Mouse (Mus musculus) leukemia stem cell, adult 10-12 weeks (primary cell): Measurements from ENCODE around the gene Raver1. TPM values are rescaled to one million over a fixed set of nuclear protein-coding genes. Genes with fewer than 3 reads are reported as not detected.

Experiments
- polyA plus RNA-seq: library from polyadenylated mRNA; stranded (reverse); fragments of >175 nt; gene quantifications from 2 replicates; pipeline ENCODE4 v1.2.3, GENCODE M21; 2012; ENCODE audit warnings: low replicate concordance

Raver1 gene
- 330 and 599 TPM in 2 replicates for polyA plus RNA-seq

DNA sequence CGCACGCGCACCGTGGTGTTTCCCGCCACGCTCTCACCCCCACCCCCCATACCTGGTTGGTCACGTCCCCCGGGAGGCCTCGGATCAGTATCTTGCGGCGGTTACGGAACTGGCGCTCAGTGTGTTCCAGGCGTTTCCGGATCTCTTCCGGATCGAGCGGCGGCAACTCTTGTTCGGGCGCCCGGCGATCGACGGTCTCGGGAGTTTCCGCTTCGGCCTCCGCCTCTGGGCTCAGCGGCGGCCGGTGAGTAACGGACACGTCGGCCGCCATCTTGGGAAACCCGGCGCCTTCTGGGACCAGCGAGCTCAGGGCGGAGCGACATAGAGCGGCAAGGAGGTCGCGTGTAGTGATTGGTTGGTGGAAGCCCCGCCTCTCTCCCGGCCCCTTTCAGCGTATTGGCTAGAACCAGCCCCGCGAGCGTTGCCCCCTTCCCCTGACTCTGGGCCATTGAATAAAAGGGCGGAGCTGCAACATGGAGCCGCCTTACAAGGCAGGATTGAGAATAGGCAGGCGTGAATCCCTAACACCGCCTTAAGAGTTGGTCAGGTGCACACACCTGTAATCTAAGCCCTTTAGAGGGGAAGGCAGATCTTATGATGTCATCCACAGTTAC is at the start of gene Raver1, which contains the start of gene Gm38431:
Gene Raver1 (minus strand): TSS at position 302 of the 614 bp plus-strand sequence.
Gene Gm38431 (minus strand): TSS at position 291 of the 614 bp plus-strand sequence.

DNA sequence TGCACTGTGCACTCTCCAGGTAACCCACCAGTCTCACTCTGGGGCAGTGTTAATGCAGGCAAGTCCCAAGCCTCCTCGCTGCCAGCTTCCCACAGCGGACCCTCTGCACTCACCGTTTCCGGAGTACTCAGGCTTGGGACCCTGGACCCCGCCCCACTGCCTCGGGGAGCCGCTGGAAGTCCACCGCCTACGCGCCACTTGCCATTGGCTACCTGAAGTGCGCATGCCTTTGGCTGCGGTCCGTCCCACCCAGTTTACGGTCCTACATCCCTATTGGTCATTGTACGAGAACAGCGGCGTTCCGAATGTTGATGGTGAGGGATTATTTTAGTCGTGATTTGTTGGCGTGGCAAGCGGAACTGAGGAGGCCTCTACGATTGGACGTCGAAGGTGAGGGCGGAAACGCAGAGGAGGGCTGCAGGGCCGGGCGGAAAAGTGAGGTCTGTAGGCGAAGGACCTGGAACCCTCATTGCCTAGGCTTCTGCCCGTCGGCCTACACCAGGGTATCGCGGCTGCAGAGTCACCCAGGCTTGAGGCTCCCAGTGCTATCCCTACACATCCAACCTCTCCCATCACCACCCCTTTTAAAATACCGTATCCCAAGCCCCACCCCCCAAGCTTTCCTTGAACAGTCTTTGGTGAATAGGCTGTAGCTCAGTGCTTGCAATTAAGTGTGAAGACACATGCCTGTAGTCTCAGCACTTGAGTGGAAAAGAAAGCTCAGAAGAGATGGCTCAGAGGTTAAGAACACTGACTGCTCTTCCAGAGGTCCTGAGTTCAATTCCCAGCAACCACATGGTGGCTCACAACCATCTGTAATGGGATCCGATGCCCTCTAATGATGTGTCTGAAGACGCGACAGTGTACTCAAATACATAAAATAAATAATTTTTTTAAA is 39.5 kb upstream of the Raver1 start, which contains the start of gene Tyk2:
Gene Tyk2 (minus strand): TSS at position 185 of the 898 bp plus-strand sequence.

DNA sequence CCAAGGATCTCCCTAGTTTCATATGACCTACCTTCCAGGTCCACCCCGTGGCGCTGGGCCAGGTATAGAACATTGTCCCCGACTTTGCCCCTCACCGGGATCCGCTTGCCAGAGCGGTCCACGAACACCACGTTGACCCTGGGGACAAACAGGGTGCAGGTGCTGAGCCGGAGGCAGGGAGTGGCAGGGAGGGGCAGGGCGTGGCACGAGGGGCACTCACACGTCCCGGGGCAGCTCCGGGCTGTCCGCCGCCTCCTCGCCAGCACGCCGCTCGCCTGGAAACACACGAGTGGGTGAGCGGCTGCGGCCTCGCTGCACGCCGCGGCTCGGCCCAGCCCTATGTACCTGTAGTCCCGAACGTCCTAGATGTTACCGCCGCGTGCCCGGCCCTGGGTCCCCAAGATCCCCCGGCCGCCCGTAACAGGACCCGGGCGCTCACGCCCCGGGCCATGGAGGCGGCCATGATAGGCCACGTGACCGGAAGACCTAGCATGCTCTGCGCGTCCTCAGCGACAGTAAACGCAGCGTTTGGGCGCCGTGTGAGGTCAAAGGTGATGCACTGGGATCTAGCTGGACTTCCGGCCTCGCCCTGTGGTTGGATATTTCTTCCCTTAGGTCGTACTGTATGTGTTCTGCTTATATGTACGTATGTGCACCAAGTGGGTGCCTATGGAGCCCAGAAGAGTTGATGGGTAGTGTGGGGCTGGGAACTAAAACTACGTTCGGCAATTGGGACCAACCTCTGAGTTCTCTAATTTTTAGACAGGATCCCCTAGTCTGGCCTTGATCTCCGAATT is 18.6 kb downstream of the Raver1 start, which contains the start of the genes Gm49373 and Fdx1l:
Gene Gm49373 (minus strand): TSS at position 53 of the 797 bp plus-strand sequence.
Gene Fdx1l (minus strand): TSS at position 571 of the 797 bp plus-strand sequence.

DNA sequence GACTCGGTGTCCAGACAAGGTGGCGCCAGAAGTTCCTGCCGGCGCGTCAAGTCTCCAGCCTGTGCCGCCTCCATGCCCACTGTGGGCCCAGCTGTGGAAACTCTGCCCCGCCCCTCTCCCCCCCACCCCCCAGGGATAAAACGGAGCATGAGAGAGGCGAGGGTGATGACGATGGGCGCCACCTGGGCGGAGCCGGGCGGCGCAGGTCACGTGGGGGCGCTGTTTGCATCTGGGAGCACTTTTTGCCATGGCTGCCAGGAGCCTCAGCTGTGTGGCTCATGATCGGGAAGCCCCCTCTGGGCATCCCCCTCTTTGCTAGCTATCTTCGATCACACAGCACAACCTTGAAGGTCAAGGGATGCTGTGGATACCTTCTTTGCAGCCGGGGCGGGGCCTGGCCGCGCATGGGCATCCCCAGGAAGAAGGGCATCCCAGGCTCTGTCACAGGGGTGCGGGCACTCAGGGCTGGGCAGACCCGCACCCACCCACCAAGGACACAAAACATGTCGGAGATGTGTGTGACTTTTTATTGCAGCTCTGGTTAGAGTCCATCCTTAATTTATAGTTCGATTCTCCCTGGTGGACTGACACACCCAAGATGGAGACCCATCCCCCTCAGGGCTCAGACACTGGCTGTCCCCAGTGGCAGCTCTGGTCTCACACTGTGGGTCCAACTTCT is 24.7 kb downstream of the Raver1 start, which contains the start of gene Zglp1:
Gene Zglp1 (minus strand): TSS at position 88 of the 679 bp plus-strand sequence.

DNA sequence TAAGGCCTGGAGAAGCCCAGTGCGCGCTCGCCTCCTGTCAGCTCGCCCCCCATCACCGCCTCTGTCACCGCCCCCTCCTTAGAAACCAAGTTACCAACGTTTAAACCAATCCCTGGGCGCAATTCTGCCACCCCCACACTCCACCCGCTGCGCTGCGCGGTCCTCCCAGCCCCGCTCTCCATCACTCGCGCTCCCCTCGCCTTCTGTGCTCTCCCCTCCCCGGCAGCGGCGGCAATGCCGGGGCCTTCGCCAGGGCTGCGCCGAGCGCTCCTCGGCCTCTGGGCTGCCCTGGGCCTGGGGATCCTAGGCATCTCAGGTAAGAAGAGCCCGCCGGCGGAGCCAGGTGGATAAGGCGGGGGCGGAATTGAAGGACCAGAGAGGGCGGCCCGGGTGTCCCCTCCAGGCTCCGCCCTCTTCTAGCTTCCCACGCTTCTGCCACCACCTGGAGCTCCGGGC is 59.9 kb downstream of the Raver1 start, which contains the start of gene Icam5:
Gene Icam5 (plus strand): TSS at position 178 of the 456 bp plus-strand sequence.

DNA sequence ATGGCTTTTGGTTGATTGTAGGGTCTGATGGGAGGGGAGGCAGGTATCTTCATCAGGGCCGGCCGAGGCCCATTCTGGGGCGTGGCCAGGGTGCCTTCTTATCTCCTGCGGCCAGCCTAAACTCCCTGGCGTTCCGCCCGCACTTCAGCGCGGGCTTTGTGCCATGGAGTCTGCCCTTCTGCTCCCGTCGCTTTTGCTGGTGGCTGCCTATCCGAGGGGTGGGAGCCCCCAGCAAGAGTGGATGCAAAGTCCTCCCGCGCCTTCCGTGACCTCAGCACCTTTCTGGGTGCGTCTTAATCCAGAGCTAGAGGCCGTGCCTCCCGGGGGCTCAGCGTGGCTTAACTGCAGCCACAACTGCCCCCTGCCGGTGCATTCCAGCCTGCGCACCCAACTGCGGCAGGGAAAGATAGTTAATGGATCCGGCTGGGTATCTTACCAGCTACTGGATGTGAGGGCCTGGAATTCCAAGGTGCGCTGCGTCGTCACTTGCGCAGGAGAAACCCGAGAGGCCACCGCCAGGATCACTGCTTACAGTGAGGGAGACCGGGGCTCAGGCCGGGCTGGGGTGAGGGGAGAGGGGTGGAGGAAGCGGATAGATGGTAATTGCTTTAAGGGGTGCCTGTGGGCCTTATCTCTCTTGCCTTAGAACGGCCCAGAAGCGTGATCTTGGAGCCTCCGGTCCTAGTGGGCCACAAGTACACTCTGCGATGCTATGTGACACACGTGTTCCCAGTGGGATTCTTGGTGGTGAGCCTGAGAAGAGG is 62.3 kb downstream of the Raver1 start, which contains the start of gene Icam4:
Gene Icam4 (plus strand): TSS at position 83 of the 764 bp plus-strand sequence.

Other genes with a start within 250 kb of the Raver1 start
- 60.4 and 133 TPM in 2 replicates for gene A230050P20Rik, start 223.4 kb downstream of the Raver1 start, polyA plus RNA-seq
- 1.7 and 3.7 TPM in 2 replicates for gene Angptl6, start 212.3 kb downstream of the Raver1 start, polyA plus RNA-seq
- 202 and 218 TPM in 2 replicates for gene Ppan, start 203.8 kb downstream of the Raver1 start, polyA plus RNA-seq
- 272 and 644 TPM in 2 replicates for gene Eif3g, start 193.4 kb downstream of the Raver1 start, polyA plus RNA-seq
- gene Dnmt1, start 132.1 kb downstream of the Raver1 start, polyA plus RNA-seq: 96.3 and 121 TPM in 2 replicates
- 2.7 and 3.3 TPM in 2 replicates for gene S1pr2, start 115.2 kb downstream of the Raver1 start, polyA plus RNA-seq
- 27.8 and 104 TPM in 2 replicates for gene Mrpl4, start 89.3 kb downstream of the Raver1 start, polyA plus RNA-seq
- 8.4 and 14.7 TPM in 2 replicates for gene Icam1, start 76.0 kb downstream of the Raver1 start, polyA plus RNA-seq
- 75.9 and 114 TPM in 2 replicates for gene Icam4, start 62.6 kb downstream of the Raver1 start, polyA plus RNA-seq
- gene Icam5, start 59.9 kb downstream of the Raver1 start, polyA plus RNA-seq: 4.4 and 5.0 TPM in 2 replicates
- 9.5 and 16.3 TPM in 2 replicates for gene Zglp1, start 24.9 kb downstream of the Raver1 start, polyA plus RNA-seq
- gene Gm49373, start 18.9 kb downstream of the Raver1 start, polyA plus RNA-seq: 0.89 and 1.4 TPM in 2 replicates
- gene Fdx1l, start 18.4 kb downstream of the Raver1 start, polyA plus RNA-seq: 20.4 and 31.7 TPM in 2 replicates
- 63.3 and 174 TPM in 2 replicates for gene Gm38431, start within 50 bp of the Raver1 start, polyA plus RNA-seq
- gene Tyk2, start 39.2 kb upstream of the Raver1 start, polyA plus RNA-seq: 17.6 and 27.7 TPM in 2 replicates
- 161 and 213 TPM in 2 replicates for gene Cdc37, start 58.0 kb upstream of the Raver1 start, polyA plus RNA-seq
- gene Pde4a, start 73.7 kb upstream of the Raver1 start, polyA plus RNA-seq: 15.6 and 28.8 TPM in 2 replicates
- 71.0 and 87.9 TPM in 2 replicates for gene Keap1, start 147.4 kb upstream of the Raver1 start, polyA plus RNA-seq
- gene S1pr5, start 156.4 kb upstream of the Raver1 start, polyA plus RNA-seq: 2.2 and 3.1 TPM in 2 replicates
- 101 and 110 TPM in 2 replicates for gene Atg4d, start 173.3 kb upstream of the Raver1 start, polyA plus RNA-seq
- gene Kri1, start 196.0 kb upstream of the Raver1 start, polyA plus RNA-seq: 19.7 and 21.5 TPM in 2 replicates
- 15.0 and 27.2 TPM in 2 replicates for gene Cdkn2d, start 199.4 kb upstream of the Raver1 start, polyA plus RNA-seq
- gene Ap1m2, start 220.3 kb upstream of the Raver1 start, polyA plus RNA-seq: 0.08 TPM in 1 of 2 replicates, not detected in the other
- 38.6 and 62.0 TPM in 2 replicates for gene Slc44a2, start 228.7 kb upstream of the Raver1 start, polyA plus RNA-seq